Mouse (Mus musculus): Measurements from ENCODE around the gene Fam178b. TPM values are rescaled to one million over a fixed set of nuclear protein-coding genes. Genes with fewer than 3 reads are reported as not detected.

Fam178b gene
- polyA plus RNA-seq, 1 experiment = 1.1 TPM

- Histone ChIP-seq H3K4me1 (ENCODE audit: control insufficient read depth, insufficient read depth, low read length) (peaks cover 20% of the 10 kb centered on the region), H3K4me3 (replicated peaks; ENCODE audit: insufficient read depth, low read depth, low read length) (no peak overlapping the region), H3K27me3 (ENCODE audit: control insufficient read depth, insufficient read depth, low read length) (no peaks in the 10 kb centered on the region), H3K27ac (ENCODE audit: insufficient read depth, low read length) (no peak overlapping the region)
- DNase-seq = peak; percentile 66 to 80
- WGBS = 11% methylated on average over 6 of the region's 6 CpGs
- TF ChIP-seq CTCF (IDR thresholded peaks at IDR 0.05; ENCODE audit: borderline replicate concordance, insufficient read depth, low read depth, low read length) (no peak), POLR2A (IDR thresholded peaks at IDR 0.05; ENCODE audit: borderline replicate concordance, insufficient read depth, low read length) (no peak)
These were observed 93.5 kb downstream of the Fam178b start for GRCm38 (mm10) chr1:36589486-36589885.

GRCm38 (mm10) chr1:36588476-36589450, 94.2 kb downstream of the Fam178b start:
- WGBS = 75% methylated on average over 13 of the region's 13 CpGs
- Histone ChIP-seq H3K4me3 (replicated peaks; ENCODE audit: insufficient read depth, low read depth, low read length) (no peak overlapping the region), H3K27me3 (ENCODE audit: control insufficient read depth, insufficient read depth, low read length) (no peaks in the 10 kb centered on the region), H3K4me1 (ENCODE audit: control insufficient read depth, insufficient read depth, low read length) (peaks cover 20% of the 10 kb centered on the region), H3K27ac (ENCODE audit: insufficient read depth, low read length) (no peak overlapping the region)
- no peak for TF ChIP-seq CTCF (IDR thresholded peaks at IDR 0.05; ENCODE audit: borderline replicate concordance, insufficient read depth, low read depth, low read length)
- no peak for TF ChIP-seq POLR2A (IDR thresholded peaks at IDR 0.05; ENCODE audit: borderline replicate concordance, insufficient read depth, low read length)
- DNase-seq = no peak

DNA sequence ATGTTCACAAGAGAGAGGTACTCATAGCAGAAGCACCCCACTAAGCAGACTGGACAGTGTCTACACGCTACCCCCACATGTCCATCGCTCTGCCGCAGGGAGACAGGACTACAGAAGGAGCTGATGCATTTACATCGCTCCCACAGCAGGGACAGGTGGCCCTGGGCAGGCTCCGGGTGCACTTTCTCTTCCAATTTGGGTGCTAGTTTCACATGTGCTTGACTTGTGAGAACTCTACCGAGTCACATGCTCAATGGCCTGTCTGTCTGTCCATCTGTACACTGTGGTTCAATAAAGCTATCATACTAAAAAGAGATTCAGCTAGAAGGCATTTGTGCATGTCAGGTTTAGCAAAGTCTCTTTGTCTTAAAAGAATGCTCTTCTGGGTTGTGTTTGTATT, 95.1 kb downstream of the Fam178b start:
- H3K27ac ChIP-seq (ENCODE audit: insufficient read depth, low read length) = no peak overlapping the region
- no peak for DNase-seq
- WGBS = 84% methylated on average over 6 of the region's 6 CpGs
- no peak overlapping the region for H3K4me3 ChIP-seq (replicated peaks; ENCODE audit: insufficient read depth, low read depth, low read length)
- TF ChIP-seq POLR2A (IDR thresholded peaks at IDR 0.05; ENCODE audit: borderline replicate concordance, insufficient read depth, low read length) (no peak), CTCF (IDR thresholded peaks at IDR 0.05; ENCODE audit: borderline replicate concordance, insufficient read depth, low read depth, low read length) (no peak)
- H3K4me1 ChIP-seq (ENCODE audit: control insufficient read depth, insufficient read depth, low read length) = peaks cover 20% of the 10 kb centered on the region
- no peaks in the 10 kb centered on the region for H3K27me3 ChIP-seq (ENCODE audit: control insufficient read depth, insufficient read depth, low read length)

GRCm38 (mm10) chr1:36586288-36586687, 96.7 kb downstream of the Fam178b start:
- no peaks in the 10 kb centered on the region for H3K27me3 ChIP-seq (ENCODE audit: control insufficient read depth, insufficient read depth, low read length)
- no peak for TF ChIP-seq CTCF (IDR thresholded peaks at IDR 0.05; ENCODE audit: borderline replicate concordance, insufficient read depth, low read depth, low read length)
- TF ChIP-seq POLR2A (IDR thresholded peaks at IDR 0.05; ENCODE audit: borderline replicate concordance, insufficient read depth, low read length) = no peak

DNA sequence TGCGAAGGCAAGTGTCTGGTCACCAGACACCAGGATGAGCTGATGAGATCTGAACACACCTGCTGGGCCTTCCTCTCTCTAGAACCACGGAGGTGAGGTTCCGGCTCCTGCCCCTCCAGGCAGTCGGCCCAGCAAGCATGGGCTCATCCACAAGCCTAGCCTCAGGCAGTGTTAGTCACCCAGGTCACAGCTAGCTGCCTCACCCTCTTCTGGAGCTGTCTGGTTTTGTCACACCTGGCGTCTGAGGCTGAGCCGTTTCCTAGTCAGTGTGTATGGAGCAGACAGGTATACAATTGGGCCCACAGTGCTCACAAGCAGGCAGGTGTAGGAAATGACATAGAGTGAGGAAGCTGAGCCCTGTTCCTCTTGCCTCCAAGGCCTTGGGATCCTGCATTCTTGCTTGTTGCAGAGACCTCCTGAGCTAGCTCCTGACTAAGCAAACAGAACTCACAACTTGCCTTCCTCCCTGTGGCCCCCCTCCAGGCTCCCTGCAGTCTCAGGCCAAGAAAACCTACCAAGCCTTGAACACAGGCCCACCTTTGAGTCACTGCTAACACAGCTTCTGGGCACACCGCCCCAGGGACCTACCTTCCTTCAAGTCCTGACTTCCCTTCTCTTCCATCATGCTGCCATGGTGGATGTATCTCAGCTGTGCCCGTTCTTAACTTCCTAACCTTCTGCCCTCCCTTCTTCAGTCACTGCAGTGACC, 99.4 kb downstream of the Fam178b start:
- H3K27me3 ChIP-seq (ENCODE audit: control insufficient read depth, insufficient read depth, low read length) = no peaks in the 10 kb centered on the region
- WGBS = 95% methylated on average over 8 of the region's 8 CpGs
- TF ChIP-seq CTCF (IDR thresholded peaks at IDR 0.05; ENCODE audit: borderline replicate concordance, insufficient read depth, low read depth, low read length) = no peak
- no peak for TF ChIP-seq POLR2A (IDR thresholded peaks at IDR 0.05; ENCODE audit: borderline replicate concordance, insufficient read depth, low read length)
- no peak overlapping the region for H3K4me3 ChIP-seq (replicated peaks; ENCODE audit: insufficient read depth, low read depth, low read length)
- H3K27ac ChIP-seq (ENCODE audit: insufficient read depth, low read length) = no peak overlapping the region
- DNase-seq = no peak
- H3K4me1 ChIP-seq (ENCODE audit: control insufficient read depth, insufficient read depth, low read length) = peaks cover 23% of the 10 kb centered on the region

More at GRCm38 (mm10) chr1:36586288-36586687, 96.7 kb downstream of the Fam178b start:
- 91% methylated on average over 4 of the region's 4 CpGs for WGBS
- Histone ChIP-seq H3K4me1 (ENCODE audit: control insufficient read depth, insufficient read depth, low read length) (peaks cover 25% of the 10 kb centered on the region), H3K27ac (ENCODE audit: insufficient read depth, low read length) (no peak overlapping the region), H3K4me3 (replicated peaks; ENCODE audit: insufficient read depth, low read depth, low read length) (no peak overlapping the region)
- DNase-seq = no peak

DNA sequence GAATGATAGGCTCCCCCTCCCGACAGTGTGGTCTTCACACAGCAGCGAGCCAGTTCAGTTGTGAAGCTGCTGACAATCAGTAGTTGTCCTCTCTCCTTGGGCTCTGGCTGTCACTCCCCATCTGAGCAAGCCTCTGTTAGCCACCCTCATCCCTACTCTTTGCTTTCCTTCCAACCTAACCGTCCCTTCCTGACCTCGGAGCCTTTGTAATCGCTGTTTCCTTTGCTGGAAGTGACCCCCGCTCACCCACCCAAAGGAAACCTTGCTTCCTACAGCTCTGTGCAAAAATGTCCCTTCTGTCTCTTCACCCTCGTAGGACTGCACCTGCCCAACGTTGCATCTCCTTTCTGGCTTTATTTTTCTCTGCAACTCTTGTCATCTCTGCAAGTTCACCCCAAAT, 100.8 kb downstream of the Fam178b start:
- Histone ChIP-seq H3K4me1 (ENCODE audit: control insufficient read depth, insufficient read depth, low read length) (peaks cover 20% of the 10 kb centered on the region), H3K27ac (ENCODE audit: insufficient read depth, low read length) (no peak overlapping the region), H3K4me3 (replicated peaks; ENCODE audit: insufficient read depth, low read depth, low read length) (no peak overlapping the region), H3K27me3 (ENCODE audit: control insufficient read depth, insufficient read depth, low read length) (no peaks in the 10 kb centered on the region)
- DNase-seq = no peak
- TF ChIP-seq POLR2A (IDR thresholded peaks at IDR 0.05; ENCODE audit: borderline replicate concordance, insufficient read depth, low read length) = no peak
- TF ChIP-seq CTCF (IDR thresholded peaks at IDR 0.05; ENCODE audit: borderline replicate concordance, insufficient read depth, low read depth, low read length) = no peak
- WGBS = 89% methylated on average over 8 of the region's 8 CpGs

GRCm38 (mm10) chr1:36581260-36581659, 101.7 kb downstream of the Fam178b start:
- TF ChIP-seq POLR2A (IDR thresholded peaks at IDR 0.05; ENCODE audit: borderline replicate concordance, insufficient read depth, low read length) = no peak
- TF ChIP-seq CTCF (IDR thresholded peaks at IDR 0.05; ENCODE audit: borderline replicate concordance, insufficient read depth, low read depth, low read length) = no peak
- Histone ChIP-seq H3K4me1 (ENCODE audit: control insufficient read depth, insufficient read depth, low read length) (peaks cover 20% of the 10 kb centered on the region), H3K27ac (ENCODE audit: insufficient read depth, low read length) (no peak overlapping the region), H3K27me3 (ENCODE audit: control insufficient read depth, insufficient read depth, low read length) (no peaks in the 10 kb centered on the region), H3K4me3 (replicated peaks; ENCODE audit: insufficient read depth, low read depth, low read length) (no peak overlapping the region)
- DNase-seq = peak; percentile 36 to 49
- 56% methylated on average over 5 of the region's 5 CpGs for WGBS

All from cerebellum, adult 2 months (tissue).